In the genomic region with DNA sequence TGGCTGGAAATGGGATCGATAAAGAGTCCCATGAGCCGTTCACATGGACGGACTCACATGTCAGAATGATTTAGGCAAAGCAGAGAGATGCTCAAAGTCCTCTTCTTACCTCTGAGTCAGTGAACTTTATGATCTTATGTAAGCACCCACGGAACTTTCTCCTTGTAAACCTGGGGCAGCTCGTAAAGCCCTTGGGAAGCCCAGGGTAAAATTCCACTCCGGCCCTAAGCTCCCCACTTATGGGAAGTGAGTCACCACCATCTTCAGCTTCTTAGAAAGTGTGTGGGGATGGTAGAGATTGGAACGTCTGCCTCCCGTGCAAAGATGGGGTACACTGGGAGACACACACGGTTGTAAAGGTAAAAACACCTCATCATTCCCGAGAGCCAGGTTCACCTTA, we compare ENCODE assay signal across 23 mouse cellular contexts.
DNase-seq lines count a peak whose midpoint lies in the region; ATAC-seq lines count a peak whose summit lies in the region.
"Had no signal": no experiment of that assay in that cellular context is flagged by ENCODE, and none has a peak within 500 bp of the region (broad histone marks: within the 10 kb centered on the region; RNA-seq: fewer than 3 reads in every experiment).

No protein-coding gene starts in this region.

- no peak overlapping the region for H3K9ac ChIP-seq in kidney, embryonic 15.5 days
- H3K9ac ChIP-seq: forebrain, postnatal 0 days; hindbrain, embryonic 12.5 days; limb, embryonic 15.5 days; midbrain, embryonic 15.5 days had no signal

- H3K27ac ChIP-seq in kidney, embryonic 15.5 days, result no peak overlapping the region
- H3K27ac ChIP-seq: forebrain, embryonic 10.5 days; heart, adult 2 months; hindbrain, embryonic 12.5 days; limb, embryonic 15.5 days; midbrain, embryonic 15.5 days had no signal

- H3K4me2 ChIP-seq in kidney, embryonic 15.5 days, result no peak overlapping the region
- H3K4me2 ChIP-seq: hindbrain, embryonic 12.5 days; limb, embryonic 15.5 days; midbrain, embryonic 15.5 days had no signal

- 85% methylated on average over 10 of the region's 10 CpGs for WGBS in kidney, embryonic 15.5 days
- 31% methylated on average over 10 of the region's 10 CpGs for WGBS in large intestine, adult 2 months

- no peak overlapping the region for H3K4me3 ChIP-seq in kidney, embryonic 15.5 days (replicated peaks)
- H3K4me3 ChIP-seq: forebrain, embryonic 10.5 days; heart, adult 2 months; hindbrain, embryonic 12.5 days; limb, embryonic 15.5 days; midbrain, embryonic 15.5 days had no signal

- no peaks in the 10 kb centered on the region for H3K9me3 ChIP-seq in kidney, embryonic 15.5 days (replicated peaks)
- H3K9me3 ChIP-seq: forebrain, embryonic 10.5 days; G1E; hindbrain, embryonic 12.5 days; limb, embryonic 15.5 days; midbrain, embryonic 15.5 days had no signal

- no peaks in the 10 kb centered on the region for H3K4me1 ChIP-seq in kidney, embryonic 15.5 days
- H3K4me1 ChIP-seq: forebrain, embryonic 10.5 days; hindbrain, embryonic 12.5 days; midbrain, embryonic 15.5 days had no signal

- no peaks in the 10 kb centered on the region for H3K27me3 ChIP-seq in kidney, embryonic 15.5 days
- H3K27me3 ChIP-seq: CH12.LX; hindbrain, embryonic 12.5 days; limb, embryonic 15.5 days; midbrain, embryonic 15.5 days had no signal

- no peak for ATAC-seq in kidney, embryonic 15.5 days (replicated peaks; ENCODE audit: low FRiP score)
- ATAC-seq: forebrain, postnatal 0 days; inflammation-experienced regulatory T-cells, adult 6 months; midbrain, embryonic 15.5 days had no signal

- H3K36me3 ChIP-seq in kidney, embryonic 15.5 days, result no peaks in the 10 kb centered on the region
- H3K36me3 ChIP-seq: forebrain, embryonic 10.5 days; G1E; hindbrain, embryonic 12.5 days; limb, embryonic 15.5 days; midbrain, embryonic 15.5 days had no signal

- DNase-seq in adrenal gland, adult 2 months, result peak; percentile 33
- DNase-seq in adrenal gland, postnatal 10 days, result no peak
- peak; percentile 68 for DNase-seq in kidney, adult 9 months
- DNase-seq in 3T3-L1 (ENCODE audit: low read depth, low spot score), result peak; percentile 89
- DNase-seq in large intestine, adult 2 months (ENCODE audit: low read depth, low spot score), result peak; percentile 80
- no peak for DNase-seq in cerebellum, adult 8-10 months
- no peak for DNase-seq in right cerebral cortex, postnatal 4 days
- DNase-seq: cerebellum, adult 11 months; cerebellum, postnatal 10 days; forebrain, postnatal 0 days; gastrocnemius, postnatal 25 days; left cerebral cortex, postnatal 4 days; lung, postnatal 4 days; right cerebral cortex, postnatal 14 days had no signal

Comparison
In these comparisons a context has a peak if more than half of its experiments do, and no peak if none do; other contexts are left out.
1. DNase-seq: peak in adrenal gland, adult 2 months (single experiment), kidney, adult 9 months (single experiment), 3T3-L1 (single experiment) and large intestine, adult 2 months (single experiment); none in adrenal gland, postnatal 10 days (single experiment), cerebellum, adult 8-10 months (single experiment) and right cerebral cortex, postnatal 4 days (single experiment).